Mouse (Mus musculus): ENCODE data around the gene Mrpl37. TPM values are rescaled to one million over a fixed set of nuclear protein-coding genes. Genes with fewer than 3 reads are reported as not detected.

Mrpl37 gene
- polyA plus RNA-seq, 1 experiment = 48.4 TPM

GRCm38 (mm10) chr4:107012005-107012478, 54.6 kb downstream of the Mrpl37 start:
- Histone ChIP-seq H3K4me3 (ENCODE audit: insufficient read depth, low read length) (no peak overlapping the region), H3K27ac (ENCODE audit: insufficient read depth, low read length) (peak overlapping the region; percentile 4; the same call in 1 of the 2 replicates), H3K4me1 (ENCODE audit: control insufficient read depth, insufficient read depth, low read length) (peaks cover 16% of the 10 kb centered on the region)
- no peak for TF ChIP-seq POLR2A (IDR thresholded peaks at IDR 0.05; ENCODE audit: low read depth, low read length)
- TF ChIP-seq CTCF (IDR thresholded peaks at IDR 0.05; ENCODE audit: borderline replicate concordance, insufficient read depth, low read length) = no peak

- Histone ChIP-seq H3K27ac (ENCODE audit: insufficient read depth, low read length) (peak overlapping the region; percentile 63), H3K4me3 (ENCODE audit: insufficient read depth, low read length) (no peak overlapping the region), H3K4me1 (ENCODE audit: control insufficient read depth, insufficient read depth, low read length) (peaks cover 16% of the 10 kb centered on the region)
- TF ChIP-seq CTCF (IDR thresholded peaks at IDR 0.05; ENCODE audit: borderline replicate concordance, insufficient read depth, low read length) (no peak), POLR2A (IDR thresholded peaks at IDR 0.05; ENCODE audit: low read depth, low read length) (no peak)
Measured at GRCm38 (mm10) chr4:107011325-107012004, 55.2 kb downstream of the Mrpl37 start.

GRCm38 (mm10) chr4:107009548-107009947, 57.1 kb downstream of the Mrpl37 start:
- no peak for TF ChIP-seq CTCF (IDR thresholded peaks at IDR 0.05; ENCODE audit: borderline replicate concordance, insufficient read depth, low read length)
- TF ChIP-seq POLR2A (IDR thresholded peaks at IDR 0.05; ENCODE audit: low read depth, low read length) = no peak
- no peak overlapping the region for H3K27ac ChIP-seq (ENCODE audit: insufficient read depth, low read length)
- peaks cover 12% of the 10 kb centered on the region for H3K4me1 ChIP-seq (ENCODE audit: control insufficient read depth, insufficient read depth, low read length)

GRCm38 (mm10) chr4:107008161-107008560, 58.5 kb downstream of the Mrpl37 start:
- no peak for TF ChIP-seq CTCF (IDR thresholded peaks at IDR 0.05; ENCODE audit: borderline replicate concordance, insufficient read depth, low read length)
- no peak for TF ChIP-seq POLR2A (IDR thresholded peaks at IDR 0.05; ENCODE audit: low read depth, low read length)
- Histone ChIP-seq H3K4me1 (ENCODE audit: control insufficient read depth, insufficient read depth, low read length) (peaks cover 10% of the 10 kb centered on the region), H3K27ac (ENCODE audit: insufficient read depth, low read length) (no peak overlapping the region)

More at GRCm38 (mm10) chr4:107009548-107009947, 57.1 kb downstream of the Mrpl37 start:
- no peak overlapping the region for H3K4me3 ChIP-seq (ENCODE audit: insufficient read depth, low read length)

GRCm38 (mm10) chr4:107007359-107007758, 59.3 kb downstream of the Mrpl37 start:
- no peak overlapping the region for H3K27ac ChIP-seq (ENCODE audit: insufficient read depth, low read length)
- no peak overlapping the region for H3K4me3 ChIP-seq (ENCODE audit: insufficient read depth, low read length)
- no peak for TF ChIP-seq CTCF (IDR thresholded peaks at IDR 0.05; ENCODE audit: borderline replicate concordance, insufficient read depth, low read length)
- no peak for TF ChIP-seq POLR2A (IDR thresholded peaks at IDR 0.05; ENCODE audit: low read depth, low read length)
- peaks cover 6% of the 10 kb centered on the region for H3K4me1 ChIP-seq (ENCODE audit: control insufficient read depth, insufficient read depth, low read length)

More at GRCm38 (mm10) chr4:107008161-107008560, 58.5 kb downstream of the Mrpl37 start:
- H3K4me3 ChIP-seq (ENCODE audit: insufficient read depth, low read length) = no peak overlapping the region

- Histone ChIP-seq H3K27ac (ENCODE audit: insufficient read depth, low read length) (no peak overlapping the region), H3K4me3 (ENCODE audit: insufficient read depth, low read length) (no peak overlapping the region), H3K4me1 (ENCODE audit: control insufficient read depth, insufficient read depth, low read length) (0 out of 2 replicates have a peak, but pooled peaks cover 2% of the 10 kb centered on the region)
- TF ChIP-seq CTCF (IDR thresholded peaks at IDR 0.05; ENCODE audit: borderline replicate concordance, insufficient read depth, low read length) (no peak), POLR2A (IDR thresholded peaks at IDR 0.05; ENCODE audit: low read depth, low read length) (no peak)
Measured at GRCm38 (mm10) chr4:107006807-107007206, 59.9 kb downstream of the Mrpl37 start.

GRCm38 (mm10) chr4:107006229-107006628, 60.4 kb downstream of the Mrpl37 start:
- no peak overlapping the region for H3K27ac ChIP-seq (ENCODE audit: insufficient read depth, low read length)

More at GRCm38 (mm10) chr4:107006229-107006628, 60.4 kb downstream of the Mrpl37 start:
- no peak for TF ChIP-seq CTCF (IDR thresholded peaks at IDR 0.05; ENCODE audit: borderline replicate concordance, insufficient read depth, low read length)
- no peak for TF ChIP-seq POLR2A (IDR thresholded peaks at IDR 0.05; ENCODE audit: low read depth, low read length)
- no peaks in the 10 kb centered on the region for H3K4me1 ChIP-seq (ENCODE audit: control insufficient read depth, insufficient read depth, low read length)
- H3K4me3 ChIP-seq (ENCODE audit: insufficient read depth, low read length) = no peak overlapping the region

Other genes with a start within 250 kb of the Mrpl37 start
- gene Ssbp3, start 156.2 kb downstream of the Mrpl37 start, polyA plus RNA-seq (2011; ENCODE audit: insufficient read length, low read depth, missing spikeins) = 104 and 145 TPM in 2 replicates
- 5.5 and 6.3 TPM in 2 replicates for gene Cyb5rl, start 120 bp upstream of the Mrpl37 start, polyA plus RNA-seq (2011; ENCODE audit: insufficient read length, low read depth, missing spikeins)
- gene Cdcp2, start 30.0 kb upstream of the Mrpl37 start, polyA plus RNA-seq (2011; ENCODE audit: insufficient read length, low read depth, missing spikeins) = not detected in 2 replicates
- 388 and 440 TPM in 2 replicates for gene Tmem59, start 111.5 kb upstream of the Mrpl37 start, polyA plus RNA-seq (2011; ENCODE audit: insufficient read length, low read depth, missing spikeins)
- 23.0 and 29.7 TPM in 2 replicates for gene Tceanc2, start 112.2 kb upstream of the Mrpl37 start, polyA plus RNA-seq (2011; ENCODE audit: insufficient read length, low read depth, missing spikeins)
- not detected in 2 replicates for gene Ldlrad1, start 142.3 kb upstream of the Mrpl37 start, polyA plus RNA-seq (2011; ENCODE audit: insufficient read length, low read depth, missing spikeins)
- gene Lrrc42, start 186.7 kb upstream of the Mrpl37 start, polyA plus RNA-seq (2011; ENCODE audit: insufficient read length, low read depth, missing spikeins) = 88.1 and 129 TPM in 2 replicates
- 62.5 and 65.2 TPM in 2 replicates for gene Hspb11, start 186.7 kb upstream of the Mrpl37 start, polyA plus RNA-seq (2011; ENCODE audit: insufficient read length, low read depth, missing spikeins)
- gene Dio1, start 240.3 kb upstream of the Mrpl37 start, polyA plus RNA-seq (2011; ENCODE audit: insufficient read length, low read depth, missing spikeins) = not detected in 2 replicates
- gene Yipf1, start 247.5 kb upstream of the Mrpl37 start, polyA plus RNA-seq (2011; ENCODE audit: insufficient read length, low read depth, missing spikeins) = 58.4 and 63.7 TPM in 2 replicates